Mouse (Mus musculus): ENCODE measurements around the gene Ntf5.

- TF ChIP-seq MAFK (IDR thresholded peaks at IDR 0.05; ENCODE audit: insufficient replicate concordance, low read length) (no peak), ZMIZ1 (IDR thresholded peaks at IDR 0.05; ENCODE audit: low read depth, low read length) (no peak), BHLHE40 (IDR thresholded peaks at IDR 0.05; ENCODE audit: low read depth, low read length) (no peak), CTCF (conservative IDR thresholded peaks at IDR 0.05 in 1 of 2, IDR thresholded peaks at IDR 0.05 in 1 of 2; ENCODE audit: low read depth in 2 of 2, low read length in 2 of 2) (no peak), ELF1 (IDR thresholded peaks at IDR 0.05; ENCODE audit: low read depth, low read length) (no peak), ZC3H11A (IDR thresholded peaks at IDR 0.05; ENCODE audit: low read depth, low read length) (no peak), EP300 (IDR thresholded peaks at IDR 0.05; ENCODE audit: low read length) (no peak), ZNF384 (IDR thresholded peaks at IDR 0.05; ENCODE audit: low read depth, low read length) (peak; percentile 93), NELFE (IDR thresholded peaks at IDR 0.05; ENCODE audit: low read depth, low read length) (no peak), POLR2A (IDR thresholded peaks at IDR 0.05; ENCODE audit: low read depth, low read length) (no peak), ETS1 (conservative IDR thresholded peaks at IDR 0.05; ENCODE audit: low read depth, low read length) (no peak), KAT2A (IDR thresholded peaks at IDR 0.05; ENCODE audit: insufficient replicate concordance, low read length) (no peak)
Measured at GRCm38 (mm10) chr7:45395129-45395541, 18.4 kb upstream of the Ntf5 start.

All from CH12.LX (cell line).